Comparison of ENCODE assay signal across 22 mouse cellular contexts in the genomic region with DNA sequence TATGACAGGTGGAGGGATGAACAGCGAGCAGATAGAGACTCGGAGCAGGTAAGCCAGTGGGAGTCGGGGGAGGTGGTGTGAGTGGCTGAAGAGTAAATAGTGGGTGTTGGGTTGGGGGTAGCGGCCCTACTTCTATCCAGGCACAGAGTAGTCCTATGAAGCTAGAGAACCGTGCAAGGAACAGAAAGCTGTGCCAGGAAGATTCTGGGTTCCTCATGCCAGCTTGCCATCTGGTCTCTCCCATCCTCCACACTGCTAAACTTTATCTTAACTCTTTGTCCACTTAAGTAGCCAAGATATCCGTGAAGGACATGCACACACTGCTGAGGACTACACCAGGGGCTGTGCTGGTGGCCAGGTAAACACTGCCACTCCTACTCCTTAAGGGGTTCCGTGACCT.
"Had no signal": no experiment of that assay in that cellular context is flagged by ENCODE, and none has a peak within 500 bp of the region (broad histone marks: within the 10 kb centered on the region; RNA-seq: fewer than 3 reads in every experiment).

No protein-coding gene starts in this region.

- H3K4me3 ChIP-seq: liver, embryonic 13.5 days; liver, embryonic 15.5 days; lung, embryonic 15.5 days; midbrain, embryonic 10.5 days; midbrain, embryonic 13.5 days; midbrain, embryonic 15.5 days; myocyte; neural tube, embryonic 13.5 days; neural tube, embryonic 15.5 days had no signal

- H3K4me1 ChIP-seq: liver, embryonic 13.5 days; liver, embryonic 15.5 days; lung, embryonic 15.5 days had no signal

- H3K27ac ChIP-seq: liver, embryonic 13.5 days; liver, embryonic 15.5 days; lung, embryonic 15.5 days; midbrain, embryonic 10.5 days; midbrain, embryonic 13.5 days; midbrain, embryonic 15.5 days; neural tube, embryonic 13.5 days; neural tube, embryonic 15.5 days had no signal

- H3K27me3 ChIP-seq: liver, embryonic 13.5 days; liver, embryonic 15.5 days; lung, embryonic 15.5 days; midbrain, embryonic 13.5 days; midbrain, embryonic 15.5 days had no signal

- H3K4me2 ChIP-seq: liver, embryonic 13.5 days; liver, embryonic 15.5 days; lung, embryonic 15.5 days; midbrain, embryonic 13.5 days; midbrain, embryonic 15.5 days; neural tube, embryonic 13.5 days; neural tube, embryonic 15.5 days had no signal

- DNase-seq: liver, embryonic 13.5 days; liver, postnatal 0 days; lung, adult 2 months; lung, postnatal 14 days; lung, postnatal 4 days; retina, postnatal 1 day; right cerebral cortex, adult 18-20 months; right cerebral cortex, postnatal 14 days; right cerebral cortex, postnatal 4 days; spleen, adult 18-20 months; thymus, adult 18-20 months; thymus, postnatal 14 days; thymus, postnatal 36 days had no signal

- H3K9me3 ChIP-seq: liver, embryonic 13.5 days; liver, embryonic 15.5 days; lung, embryonic 15.5 days; midbrain, embryonic 10.5 days; midbrain, embryonic 13.5 days; midbrain, embryonic 15.5 days; neural tube, embryonic 13.5 days; neural tube, embryonic 15.5 days had no signal

- H3K36me3 ChIP-seq: liver, embryonic 13.5 days; liver, embryonic 15.5 days; lung, embryonic 15.5 days; midbrain, embryonic 10.5 days; midbrain, embryonic 13.5 days; midbrain, embryonic 15.5 days; neural tube, embryonic 13.5 days; neural tube, embryonic 15.5 days had no signal

- ATAC-seq: liver, postnatal 0 days; lung, postnatal 0 days; midbrain, embryonic 13.5 days; midbrain, embryonic 15.5 days had no signal

- H3K9ac ChIP-seq: liver, embryonic 13.5 days; liver, embryonic 15.5 days; liver, postnatal 0 days; lung, embryonic 15.5 days; midbrain, embryonic 13.5 days; midbrain, embryonic 15.5 days; neural tube, embryonic 13.5 days; neural tube, embryonic 15.5 days had no signal
